Mouse (Mus musculus) lung, adult 2 months (tissue): ENCODE data around the gene Pja2.

ENCODE experiments used
- CTCF ChIP-seq: fragments of 200-500 bp; IDR thresholded peaks from 2 replicates; pipeline ENCODE4 v1.5.1; 2011; ENCODE audit warnings: mild to moderate bottlenecking, low read length, control low read depth; ENCODE audit not compliant: insufficient read depth
- POLR2A ChIP-seq: fragments of 200-500 bp; IDR thresholded peaks from 2 replicates; pipeline ENCODE4 v1.6.1; 2011; ENCODE audit warnings: low read depth, mild to moderate bottlenecking, control low read depth, low read length, borderline replicate concordance; ENCODE audit errors: extremely low read depth

GRCm38 (mm10) chr17:64344576-64345172 is 13.0 kb upstream of the Pja2 start:
- TF ChIP-seq CTCF (no peak), POLR2A (no peak)
